Mouse (Mus musculus) Patski (cell line): ENCODE measurements around the gene Pde6h. TPM values are rescaled to one million over a fixed set of nuclear protein-coding genes. Genes with fewer than 3 reads are reported as not detected.

ENCODE experiments used
- ATAC-seq: fragments of 100-300 bp; one replicate; pipeline ENCODE4 v1.8.0; 2021
- CTCF ChIA-PET: fragments of 350-600 bp; sonication (Branson Sonifier 250); formaldehyde crosslinking; loops from one replicate; lab custom pipeline; 2022; ENCODE audit warnings: inconsistent platforms; lab: Charles Lee
- POLR2A ChIA-PET: fragments of 350-600 bp; sonication (Branson Sonifier 250); formaldehyde crosslinking; loops from one replicate; lab custom pipeline; 2022; ENCODE audit warnings: antibody characterized with exemption, inconsistent platforms; lab: Charles Lee
- DNase-seq: peaks from one replicate; pipeline ENCODE4 v3.0.0-alpha.2; 2011; ENCODE audit warnings: low read depth, low spot score
- H3K27me3 ChIP-seq: fragments of 371-371 bp; one replicate; pipeline ENCODE4 v1.5.1; 2021
- CTCF ChIP-seq: fragments of 100-300 bp; IDR thresholded peaks from one replicate; pipeline ENCODE4 v1.5.1; 2021
- in situ Hi-C: fragments of 300-500 bp; cut with MboI; formaldehyde crosslinking; loops from 3 replicates; pipeline ENCODE4 v1.11.1; 2018; ENCODE audit warnings: low pct_unique_long_range_greater_than_20kb, mixed read lengths
- polyA plus RNA-seq: library from polyadenylated mRNA; unstranded; gene quantifications from one replicate; pipeline ENCODE4 v1.2.3, GENCODE M21; 2021

The Pde6h gene
- polyA plus RNA-seq, 1 experiment from 2014 or later: 1.3 TPM

- DNase-seq (no peak), ATAC-seq (no peak)
- H3K27me3 ChIP-seq: no peaks in the 10 kb centered on the region
- in situ Hi-C loops: no loop called here
- CTCF ChIA-PET: interaction anchor here (1.0 to 6.8 kb wide), 4 partner anchors 8 to 134 kb away, joined by 4 to 33 read pairs (median 4); no protein-coding TSS in a partner anchor
- POLR2A ChIA-PET: interaction anchor here (0.9 kb wide), 1 partner anchor 136 kb away, joined by 3 read pairs; no protein-coding TSS in a partner anchor
- TF ChIP-seq CTCF: no peak
These were observed 15.9 kb downstream of the Pde6h start for GRCm38 (mm10) chr6:136939326-136940187.

- no peak for TF ChIP-seq CTCF
- in situ Hi-C loops: no loop called here
- no peak for DNase-seq
- H3K27me3 ChIP-seq: no peaks in the 10 kb centered on the region
- POLR2A ChIA-PET: interaction anchor here (0.9 kb wide), 1 partner anchor 137 kb away, joined by 3 read pairs; no protein-coding TSS in a partner anchor
- CTCF ChIA-PET: interaction anchor here (1.0 to 6.8 kb wide), 5 partner anchors 9 to 135 kb away, joined by 3 to 33 read pairs (median 4); no protein-coding TSS in a partner anchor
- peak; percentile 23 for ATAC-seq
These were observed 16.7 kb downstream of the Pde6h start for GRCm38 (mm10) chr6:136940188-136940960.

GRCm38 (mm10) chr6:136941051-136942021 lies 17.7 kb downstream of the Pde6h start, which contains the start of gene Arhgdib:
Arhgdib (minus strand) TSS chr6:136941899.
- ATAC-seq: peak; percentile 66
- in situ Hi-C loops: no loop called here

GRCm38 (mm10) chr6:136942280-136942679 lies 18.6 kb downstream of the Pde6h start:
- no peak for TF ChIP-seq CTCF
- DNase-seq: no peak
- in situ Hi-C loops: no loop called here
- ATAC-seq: no peak
- H3K27me3 ChIP-seq: no peaks in the 10 kb centered on the region
- CTCF ChIA-PET: interaction anchor here (1.1 to 6.8 kb wide), 2 partner anchors 11 to 15 kb away, joined by 4 to 33 read pairs; no protein-coding TSS in a partner anchor
- POLR2A ChIA-PET: no interaction called here

More at GRCm38 (mm10) chr6:136941051-136942021, 17.7 kb downstream of the Pde6h start, which contains the start of gene Arhgdib:
- ChIA-PET CTCF (interaction anchor here (1.0 to 6.8 kb wide), 5 partner anchors 10 to 136 kb away, joined by 3 to 33 read pairs (median 4); no protein-coding TSS in a partner anchor), POLR2A (no interaction called here)
- no peaks in the 10 kb centered on the region for H3K27me3 ChIP-seq
- TF ChIP-seq CTCF: no peak
- no peak for DNase-seq

GRCm38 (mm10) chr6:136943392-136943791 lies 19.8 kb downstream of the Pde6h start:
- ATAC-seq: no peak
- in situ Hi-C loops: no loop called here
- ChIA-PET CTCF (interaction anchor here (1.1 to 6.8 kb wide), 3 partner anchors 12 to 56 kb away, joined by 3 to 33 read pairs (median 5); no protein-coding TSS in a partner anchor), POLR2A (interaction anchor here (0.5 kb wide), 1 partner anchor 12 kb away, joined by 3 read pairs; no protein-coding TSS in a partner anchor)
- DNase-seq: no peak
- H3K27me3 ChIP-seq: no peaks in the 10 kb centered on the region
- TF ChIP-seq CTCF: no peak

GRCm38 (mm10) chr6:136944511-136944910 lies 20.9 kb downstream of the Pde6h start:
- in situ Hi-C loops: no loop called here
- ChIA-PET POLR2A (no interaction called here), CTCF (interaction anchor here (1.1 to 6.8 kb wide), 3 partner anchors 13 to 57 kb away, joined by 3 to 33 read pairs (median 5); no protein-coding TSS in a partner anchor)
- DNase-seq (no peak), ATAC-seq (no peak)
- H3K27me3 ChIP-seq: no peaks in the 10 kb centered on the region
- no peak for TF ChIP-seq CTCF

GRCm38 (mm10) chr6:136946241-136946640 lies 22.6 kb downstream of the Pde6h start:
- CTCF ChIA-PET: no interaction called here
- no peaks in the 10 kb centered on the region for H3K27me3 ChIP-seq
- POLR2A ChIA-PET: no interaction called here
- in situ Hi-C loops: no loop called here
- DNase-seq: no peak
- ATAC-seq: no peak
- no peak for TF ChIP-seq CTCF

GRCm38 (mm10) chr6:136946943-136947342 lies 23.3 kb downstream of the Pde6h start:
- in situ Hi-C loops: no loop called here
- POLR2A ChIA-PET: no interaction called here
- ATAC-seq: no peak

GRCm38 (mm10) chr6:136947716-136948115 lies 24.1 kb downstream of the Pde6h start:
- in situ Hi-C loops: no loop called here
- H3K27me3 ChIP-seq: no peaks in the 10 kb centered on the region
- DNase-seq (peak; percentile 71), ATAC-seq (peak; percentile 95)
- CTCF ChIA-PET: interaction anchor here (0.8 to 1.8 kb wide), 2 partner anchors 11 to 16 kb away, joined by 4 to 6 read pairs; no protein-coding TSS in a partner anchor
- POLR2A ChIA-PET: interaction anchor here (0.8 kb wide), 1 partner anchor 12 kb away, joined by 3 read pairs; no protein-coding TSS in a partner anchor
- TF ChIP-seq CTCF: no peak

More at GRCm38 (mm10) chr6:136946943-136947342, 23.3 kb downstream of the Pde6h start:
- CTCF ChIA-PET: interaction anchor here (1.8 kb wide), 1 partner anchor 12 kb away, joined by 6 read pairs; no protein-coding TSS in a partner anchor
- no peaks in the 10 kb centered on the region for H3K27me3 ChIP-seq
- TF ChIP-seq CTCF: no peak
- no peak for DNase-seq
